Mouse (Mus musculus) ovary, postnatal 36 days (tissue): Measurements from ENCODE around the gene 4931409K22Rik.
"Not testable (repeated sequence)": the region's sequence is repeated elsewhere in the genome, so short reads cannot be mapped to it uniquely, and the experiment has no call there.

Source experiments
- DNase-seq: peaks from one replicate; pipeline ENCODE4 v3.0.0; 2022; ENCODE audit warnings: low spot score, mixed read lengths

The 4931409K22Rik gene

GRCm38 (mm10) chr5:24593230-24593629 is 36.6 kb upstream of the 4931409K22Rik start:
- no peak for DNase-seq

GRCm38 (mm10) chr5:24592471-24593160 is 36.0 kb upstream of the 4931409K22Rik start:
- no peak for DNase-seq

- DNase-seq = no peak
Observed at GRCm38 (mm10) chr5:24591796-24592470, 35.3 kb upstream of the 4931409K22Rik start.

GRCm38 (mm10) chr5:24591268-24591721 is 34.7 kb upstream of the 4931409K22Rik start:
- no peak for DNase-seq

GRCm38 (mm10) chr5:24589511-24590500 is 33.2 kb upstream of the 4931409K22Rik start:
- no peak for DNase-seq

GRCm38 (mm10) chr5:24587200-24587577 is 30.6 kb upstream of the 4931409K22Rik start:
- DNase-seq = no peak

- DNase-seq = peak; percentile 76
Observed at GRCm38 (mm10) chr5:24586547-24587199, 30.1 kb upstream of the 4931409K22Rik start, which contains the start of gene Chpf2. Gene Chpf2, plus strand, starts transcription at chr5:24586741.

GRCm38 (mm10) chr5:24586106-24586505 is 29.5 kb upstream of the 4931409K22Rik start:
- no peak for DNase-seq

DNA sequence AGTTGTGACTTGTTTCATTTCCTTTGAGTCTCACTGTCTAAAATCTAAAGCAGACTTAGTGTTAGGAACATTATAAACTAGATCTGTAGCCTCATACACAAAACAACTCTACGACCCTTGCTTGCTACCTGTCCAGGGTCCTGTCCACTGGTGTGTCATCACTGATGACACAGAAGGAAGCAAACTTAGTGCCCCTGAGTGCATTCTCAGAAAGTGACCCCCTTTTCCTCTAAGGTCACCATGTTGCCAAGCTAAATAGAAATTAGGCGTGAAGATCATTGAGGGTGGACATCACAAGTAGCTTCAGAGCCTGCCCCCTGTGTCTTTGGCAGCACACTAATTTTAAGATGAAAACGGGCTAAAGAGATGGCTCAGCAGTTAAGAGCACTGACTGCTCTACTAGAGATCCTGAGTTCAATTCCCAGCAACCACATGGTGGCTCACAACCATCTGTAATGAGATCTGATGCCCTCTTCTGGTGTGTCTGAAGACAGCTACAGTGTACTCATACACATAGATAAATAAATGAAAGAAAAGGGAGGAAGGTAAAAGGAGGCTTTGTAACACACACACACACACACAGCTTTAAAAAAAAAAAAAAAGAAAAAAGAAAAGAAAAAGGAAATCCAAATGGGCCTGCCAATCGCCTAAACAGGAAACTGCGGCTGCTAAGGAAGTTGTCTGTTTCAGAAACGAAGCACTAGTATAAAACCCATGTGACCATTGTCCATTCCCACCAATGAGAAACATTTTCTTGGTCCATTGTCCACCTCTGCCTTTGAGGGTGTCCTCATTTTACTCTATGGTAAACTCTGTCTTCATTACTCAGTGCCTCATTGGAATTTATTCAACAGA is 21.7 kb upstream of the 4931409K22Rik start:
- no peak for DNase-seq

DNA sequence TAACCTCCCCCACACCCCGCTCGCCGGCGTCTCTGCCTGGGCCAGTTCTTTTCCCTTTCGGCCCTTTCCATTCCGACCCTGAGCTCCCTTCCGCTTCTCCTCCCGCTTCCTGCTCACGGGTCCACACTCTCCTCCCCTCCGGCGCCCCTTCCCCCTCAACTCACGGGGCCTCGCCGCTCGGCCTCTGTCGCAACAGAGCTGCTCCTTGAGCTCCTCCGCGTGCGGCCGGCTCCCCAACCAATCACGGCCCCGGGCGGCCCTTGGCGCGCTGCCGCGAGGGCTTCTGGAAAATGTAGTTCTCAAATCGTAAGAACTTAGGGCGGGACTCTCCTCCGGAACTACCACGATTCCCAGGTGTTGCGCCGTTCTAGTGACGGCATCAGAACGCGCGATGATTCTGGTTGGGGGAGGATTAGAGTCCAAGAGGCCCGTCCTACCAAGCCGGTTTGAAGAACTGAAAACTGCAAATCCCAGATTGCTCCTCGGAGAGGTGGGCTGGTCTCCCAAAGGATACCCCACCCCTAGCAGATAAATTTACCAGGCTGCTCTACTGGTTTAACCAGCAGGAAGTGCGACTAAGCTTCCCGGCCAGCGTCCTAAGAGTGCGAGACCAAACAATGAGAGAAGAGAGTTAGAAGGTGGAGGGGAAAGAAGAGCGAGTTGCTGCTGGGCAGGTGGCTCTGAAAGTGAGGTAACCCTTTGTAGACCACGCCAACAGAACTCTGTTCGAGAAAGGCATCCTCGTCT is 20.7 kb upstream of the 4931409K22Rik start, which contains the start of gene Abcf2:
Gene Abcf2, minus strand, starts transcription at position 285 of the 747 bp plus-strand sequence.
- DNase-seq = peak; percentile 100

GRCm38 (mm10) chr5:24576801-24577182 is 20.2 kb upstream of the 4931409K22Rik start:
- DNase-seq = no peak

DNA sequence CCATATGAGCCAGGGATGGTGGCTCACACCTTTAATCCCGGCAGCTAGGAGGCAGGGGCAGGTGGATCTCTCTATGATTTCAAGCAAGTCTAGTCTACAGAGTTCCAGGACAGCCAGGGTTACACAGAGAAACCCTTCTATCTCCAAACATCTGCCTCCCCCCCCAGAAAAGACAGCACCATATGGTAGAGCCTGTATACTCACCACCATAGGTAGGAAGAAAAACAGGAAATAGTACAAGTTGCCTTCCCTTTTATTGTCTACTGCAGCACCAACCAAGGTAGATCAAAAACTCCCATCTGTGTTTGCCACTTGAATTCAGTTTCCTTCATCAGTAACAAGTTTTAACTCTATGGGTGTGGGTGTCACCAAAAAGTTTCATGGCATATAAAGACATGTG is 19.3 kb upstream of the 4931409K22Rik start:
- no peak for DNase-seq

DNA sequence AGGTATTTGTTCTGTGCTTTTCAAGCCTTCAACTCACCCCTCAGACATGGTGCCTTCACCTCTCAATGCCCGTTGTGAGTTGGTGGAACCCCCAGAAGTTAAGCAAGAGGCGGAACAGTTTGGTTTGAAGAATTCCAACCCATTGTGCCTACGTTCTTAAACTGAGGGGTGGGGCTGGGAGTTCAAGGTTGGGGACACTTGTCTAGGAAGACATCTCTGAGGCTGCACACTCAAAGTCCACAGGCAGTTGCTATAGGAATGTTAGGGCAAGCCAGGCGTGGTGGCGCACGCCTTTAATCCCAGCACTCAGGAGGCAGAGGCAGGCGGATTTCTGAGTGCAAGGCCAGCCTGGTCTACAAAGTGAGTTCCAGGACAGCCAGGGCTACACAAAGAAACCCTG is 1.3 kb downstream of the 4931409K22Rik start:
- not testable (repeated sequence) for DNase-seq

GRCm38 (mm10) chr5:24553621-24554244 is 2.9 kb downstream of the 4931409K22Rik start:
- no peak for DNase-seq

GRCm38 (mm10) chr5:24551317-24551688 is 5.3 kb downstream of the 4931409K22Rik start:
- no peak for DNase-seq

DNA sequence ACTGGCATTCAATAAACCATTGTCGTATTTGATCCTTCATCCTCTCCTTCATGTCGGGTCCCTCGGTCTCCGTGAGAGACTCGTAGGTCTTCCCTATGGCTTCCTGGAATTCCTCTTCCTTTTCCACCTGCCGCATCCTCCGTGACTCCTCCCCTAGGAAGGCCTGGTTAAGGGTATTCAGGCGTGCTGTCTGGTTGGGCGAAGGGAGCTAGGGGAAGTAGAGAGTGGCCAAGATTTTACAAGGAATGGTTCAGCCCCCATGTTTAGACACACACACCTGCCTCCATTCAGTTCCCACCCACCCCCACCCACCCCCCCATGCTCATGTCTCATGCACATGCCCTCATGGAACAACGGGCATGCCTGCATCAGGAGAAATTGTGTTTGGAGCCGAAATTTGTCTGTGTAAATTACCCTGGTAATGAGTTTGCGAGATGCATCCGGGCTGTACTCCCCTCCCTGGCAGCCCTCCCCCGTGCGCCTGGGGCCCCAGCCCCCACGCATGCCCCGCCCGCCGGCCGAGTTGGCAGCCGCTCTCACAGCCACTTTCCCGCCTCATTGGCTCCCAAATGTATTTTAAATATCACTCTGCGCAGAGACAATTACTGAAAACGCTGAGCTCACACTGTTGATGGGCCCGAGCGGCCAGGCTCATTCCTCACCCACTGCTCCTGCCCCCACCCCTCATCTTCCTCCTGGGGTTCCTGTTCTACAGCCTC is 5.9 kb downstream of the 4931409K22Rik start:
- peak; percentile 69 for DNase-seq

- no peak for DNase-seq
Observed at GRCm38 (mm10) chr5:24542643-24543042, 14.0 kb downstream of the 4931409K22Rik start.

- DNase-seq = no peak
Observed at GRCm38 (mm10) chr5:24541144-24541569, 15.5 kb downstream of the 4931409K22Rik start.
